In genomic region chr1:57269679-57270354, GRCm38 (mm10) we compare ENCODE assay signal across 9 mouse cellular contexts.
DNase-seq lines count a peak whose midpoint lies in the region; ATAC-seq and TF ChIP-seq lines count a peak whose summit lies in the region.
"Had no signal": no experiment of that assay in that cellular context is flagged by ENCODE, and none has a peak within 500 bp of the region (broad histone marks: within the 10 kb centered on the region; RNA-seq: fewer than 3 reads in every experiment).

No protein-coding gene starts in this region.

- H3K9me3 ChIP-seq in ES-E14 (ENCODE audit: control insufficient read depth, insufficient read depth, low read depth, low read length) = no peaks in the 10 kb centered on the region
- no peaks in the 10 kb centered on the region for H3K9me3 ChIP-seq in hindbrain, embryonic 15.5 days
- H3K9me3 ChIP-seq: heart, embryonic 13.5 days had no signal

- H3K9ac ChIP-seq in ES-E14 (ENCODE audit: insufficient read depth, low read depth, low read length, poor library complexity, severe bottlenecking) = no peak overlapping the region; the same call in 1 of the 2 replicates
- H3K9ac ChIP-seq in hindbrain, embryonic 15.5 days = no peak overlapping the region
- H3K9ac ChIP-seq: heart, embryonic 13.5 days had no signal

- peak overlapping the region in 1 of 2 experiments; percentile 30; a peak in 1 of 4 replicates for H3K4me3 ChIP-seq in ES-E14 (ENCODE audit: insufficient read depth in 1 of 2, low read depth in 1 of 2, low read length in 2 of 2, poor library complexity in 1 of 2, severe bottlenecking in 1 of 2)
- H3K4me3 ChIP-seq in hindbrain, embryonic 15.5 days = no peak overlapping the region
- H3K4me3 ChIP-seq: heart, embryonic 13.5 days had no signal

- in situ Hi-C loops in ES-E14 (cut with MboI; ENCODE audit: low sequenced_read_pairs in 2 of 2, unreplicated experiment in 2 of 2) = no loop called here

- no peak overlapping the region for H3K27ac ChIP-seq in ES-E14 (ENCODE audit: insufficient read depth, low read depth, low read length, poor library complexity, severe bottlenecking)
- H3K27ac ChIP-seq in hindbrain, embryonic 15.5 days (replicated peaks) = no peak overlapping the region
- H3K27ac ChIP-seq: heart, embryonic 13.5 days had no signal

- ATAC-seq in hindbrain, embryonic 15.5 days (ENCODE audit: low FRiP score, low read depth) = peak; percentile 87

- 49% methylated on average over 13 of the region's 13 CpGs for WGBS in hindbrain, embryonic 15.5 days

- no peak overlapping the region for H3K4me2 ChIP-seq in hindbrain, embryonic 15.5 days
- H3K4me2 ChIP-seq: heart, embryonic 13.5 days had no signal

- peak; percentile 63 for DNase-seq in ES-E14 (ENCODE audit: low read depth, low spot score)
- peak; percentile 6 to 31 for DNase-seq in adrenal gland, postnatal 4 days (ENCODE audit: low spot score in 2 of 2)
- peak; percentile 68 for DNase-seq in fibroblast of lung, adult 2 months (ENCODE audit: low read depth)
- DNase-seq in layer of hippocampus, postnatal 14 days (ENCODE audit: low spot score in 2 of 2) = peak; percentile 63 to 83
- peak; percentile 54 for DNase-seq in lung, postnatal 36 days
- DNase-seq in right cerebral cortex, postnatal 10 days (ENCODE audit: low spot score in 2 of 2) = peak; percentile 82 to 85
- DNase-seq in spleen, postnatal 36 days (ENCODE audit: low spot score in 2 of 2) = no peak

- 0 out of 2 replicates have a peak, but pooled peaks cover 2% of the 10 kb centered on the region for H3K27me3 ChIP-seq in hindbrain, embryonic 15.5 days

- H3K36me3 ChIP-seq in ES-E14 (ENCODE audit: control insufficient read depth, insufficient read depth, low read length, poor library complexity, severe bottlenecking) = no peaks in the 10 kb centered on the region
- no peaks in the 10 kb centered on the region for H3K36me3 ChIP-seq in hindbrain, embryonic 15.5 days
- H3K36me3 ChIP-seq: heart, embryonic 13.5 days had no signal

- H3K4me1 ChIP-seq in ES-E14 (ENCODE audit: control insufficient read depth in 2 of 2, insufficient read depth in 2 of 2, low read length in 2 of 2, poor library complexity in 1 of 2) = no peaks in the 10 kb centered on the region; a peak in 1 of 4 replicates
- H3K4me1 ChIP-seq in hindbrain, embryonic 15.5 days (replicated peaks) = no peaks in the 10 kb centered on the region; the same call in 1 of the 2 replicates

TF ChIP-seq in ES-E14, 5 proteins besides CTCF, POLR2A, EP300 and RAD21:
- peak; percentile 54; the same call in 1 of the 2 replicates for TF ChIP-seq ZC3H11A (IDR thresholded peaks at IDR 0.05; ENCODE audit: borderline replicate concordance, low read depth, low read length)
- TF ChIP-seq MAFK (IDR thresholded peaks at IDR 0.05; ENCODE audit: insufficient read depth, low read depth, low read length) = no peak

Comparison
In these comparisons a context has a peak if more than half of its experiments do, and no peak if none do; other contexts are left out.
1. DNase-seq: peak in ES-E14 (single experiment), adrenal gland, postnatal 4 days (2 of 2), fibroblast of lung, adult 2 months (single experiment), layer of hippocampus, postnatal 14 days (2 of 2), lung, postnatal 36 days (single experiment) and right cerebral cortex, postnatal 10 days (2 of 2); none in spleen, postnatal 36 days (0 of 2).